Mouse (Mus musculus) G1E-ER4 (cell line): Measurements from ENCODE around the gene Jmjd8. TPM values are rescaled to one million over a fixed set of nuclear protein-coding genes. Genes with fewer than 3 reads are reported as not detected.

ENCODE experiments used
- GATA1 ChIP-seq: IDR thresholded peaks from one replicate; pipeline ENCODE4 v1.8.0; 2012; ENCODE audit warnings: low read length, inconsistent platforms
- polyA plus RNA-seq: library from polyadenylated mRNA; stranded (reverse); fragments of >175 nt; gene quantifications from 2 replicates; pipeline ENCODE4 v1.2.3, GENCODE M21; 2012

Gene Jmjd8
- polyA plus RNA-seq, 1 experiment, result 0.11 TPM

- no peak for TF ChIP-seq GATA1
Observed at GRCm38 (mm10) chr17:25796951-25797369, 31.7 kb upstream of the Jmjd8 start, which contains the start of gene Metrn. Gene Metrn, minus strand, starts transcription at chr17:25797136.

DNA sequence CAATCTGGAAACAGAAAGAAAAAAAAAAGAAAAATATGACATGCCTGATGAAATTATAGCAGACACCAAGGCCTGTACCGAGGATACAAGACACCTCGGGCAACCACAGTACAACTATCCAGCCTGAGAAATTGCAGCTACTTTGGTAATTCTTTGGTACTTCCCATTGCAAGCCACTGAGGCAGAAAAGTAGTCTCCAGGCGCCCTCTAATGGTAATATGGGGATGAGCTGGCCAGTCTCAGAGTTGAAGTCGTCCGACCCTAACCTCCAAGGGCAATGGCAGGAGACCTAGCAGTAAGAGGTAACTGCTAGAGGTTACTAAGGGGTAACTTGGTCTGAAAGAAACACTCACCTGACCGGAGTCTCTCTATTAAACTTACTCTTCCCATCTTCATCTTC is 27.6 kb upstream of the Jmjd8 start:
- no peak for TF ChIP-seq GATA1

GRCm38 (mm10) chr17:25802825-25803517 is 25.7 kb upstream of the Jmjd8 start:
- no peak for TF ChIP-seq GATA1

- TF ChIP-seq GATA1, result no peak
Observed at GRCm38 (mm10) chr17:25806507-25806906, 22.2 kb upstream of the Jmjd8 start.

DNA sequence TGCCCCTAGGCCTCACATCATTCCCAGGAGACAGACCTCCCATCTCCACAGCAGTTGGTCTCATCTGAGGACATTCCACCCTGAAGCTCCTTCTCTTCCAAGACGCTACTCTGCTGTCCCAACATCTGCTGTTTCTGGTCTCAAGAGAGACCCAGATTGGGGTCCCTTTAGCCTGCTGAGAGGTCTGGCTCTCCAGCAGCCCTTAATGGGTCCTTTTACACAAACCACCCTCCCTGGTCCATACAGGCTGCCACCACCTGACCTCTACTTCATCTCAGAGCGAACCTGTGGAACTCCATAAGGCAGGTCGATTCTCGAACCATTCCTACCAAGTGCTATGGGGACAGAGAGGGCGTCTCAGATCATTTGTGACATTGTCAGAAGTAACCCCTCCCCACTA is 20.6 kb upstream of the Jmjd8 start:
- TF ChIP-seq GATA1, result no peak

DNA sequence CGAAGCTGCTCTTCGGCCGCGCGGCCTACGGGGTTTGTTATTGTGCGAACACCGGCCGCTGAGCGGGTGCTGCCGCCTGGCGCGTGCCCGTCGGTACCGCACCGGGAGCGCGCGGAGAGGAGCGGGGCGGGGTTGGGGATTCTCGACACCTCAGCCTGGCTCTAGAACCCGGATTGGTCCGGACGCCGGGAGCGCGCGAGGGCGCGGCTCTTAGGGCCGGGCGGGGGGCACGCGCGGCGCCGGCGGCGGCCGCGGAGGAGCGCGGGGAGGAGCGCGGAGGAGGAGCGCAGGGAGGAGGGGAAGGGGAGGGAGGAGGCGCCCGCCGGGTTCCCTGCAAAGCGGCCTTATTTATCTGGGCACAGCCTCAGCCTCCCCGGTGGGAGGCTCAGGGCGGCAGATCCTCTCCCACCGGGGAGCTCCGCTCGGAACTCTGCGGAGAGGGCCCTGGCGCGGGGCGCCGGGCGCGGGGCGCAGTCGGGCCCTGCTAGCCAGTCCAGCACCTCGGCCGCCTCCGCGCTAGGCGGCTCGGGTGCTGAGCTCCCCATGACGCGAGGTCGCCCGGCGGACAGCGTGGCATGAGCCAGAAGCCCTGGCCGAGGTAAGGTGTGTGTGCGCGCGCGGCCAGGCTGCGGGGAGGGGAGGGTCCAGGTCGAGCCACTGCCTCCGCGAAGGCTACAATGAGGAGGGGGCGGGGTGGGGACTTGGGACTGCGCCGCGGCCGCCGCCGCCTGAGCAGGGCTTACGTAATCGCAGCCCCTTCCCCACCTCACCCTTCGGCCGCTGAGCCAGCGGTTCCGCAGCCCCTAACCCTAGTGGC is 19.7 kb upstream of the Jmjd8 start, which contains the start of gene Fbxl16:
Gene Fbxl16, plus strand, starts transcription at position 297 of the 817 bp plus-strand sequence.
- no peak for TF ChIP-seq GATA1

- no peak for TF ChIP-seq GATA1
Observed at GRCm38 (mm10) chr17:25809606-25810340, 18.9 kb upstream of the Jmjd8 start.

- TF ChIP-seq GATA1, result no peak
Observed at GRCm38 (mm10) chr17:25810890-25811289, 17.8 kb upstream of the Jmjd8 start.

- TF ChIP-seq GATA1, result no peak
Observed at GRCm38 (mm10) chr17:25813471-25813870, 15.2 kb upstream of the Jmjd8 start.

GRCm38 (mm10) chr17:25817662-25818061 is 11.0 kb upstream of the Jmjd8 start:
- no peak for TF ChIP-seq GATA1

GRCm38 (mm10) chr17:25818851-25819780 is 9.6 kb upstream of the Jmjd8 start:
- TF ChIP-seq GATA1, result no peak

GRCm38 (mm10) chr17:25823452-25823851 is 5.2 kb upstream of the Jmjd8 start, which contains the start of gene Wdr24:
Gene Wdr24, plus strand, starts transcription at chr17:25823627.
- TF ChIP-seq GATA1, result no peak

- no peak for TF ChIP-seq GATA1
Observed at GRCm38 (mm10) chr17:25824362-25825142, 4.1 kb upstream of the Jmjd8 start.

GRCm38 (mm10) chr17:25825311-25825710 is 3.4 kb upstream of the Jmjd8 start:
- TF ChIP-seq GATA1, result no peak
